Comparison of ENCODE assay signal across 8 mouse cellular contexts in the genomic region with DNA sequence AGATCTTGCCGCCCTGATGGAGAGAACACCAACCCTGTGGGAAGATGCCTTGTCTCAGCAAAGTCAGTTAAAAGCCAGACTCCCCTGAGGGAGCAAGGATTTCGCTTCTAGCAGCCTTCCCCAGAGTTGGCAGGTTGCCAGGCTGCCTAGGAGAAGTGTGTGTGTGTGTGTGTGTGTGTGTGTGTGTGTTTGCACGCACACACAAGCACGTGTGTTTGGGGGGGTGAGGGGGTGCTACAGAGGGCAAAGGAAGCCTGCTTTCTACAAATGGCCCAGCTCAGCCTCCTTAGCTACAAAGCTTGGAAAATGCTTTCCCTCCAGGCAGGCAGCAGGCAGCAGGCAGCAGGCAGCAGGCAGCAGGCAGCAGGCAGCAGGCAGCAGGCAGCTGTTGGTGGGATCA. TPM values are rescaled to one million over a fixed set of nuclear protein-coding genes. Genes with fewer than 3 reads are reported as not detected.
DNase-seq lines count a peak whose midpoint lies in the region; ATAC-seq and TF ChIP-seq lines count a peak whose summit lies in the region.

No protein-coding gene starts in this region.

- H3ac ChIP-seq in myocyte (ENCODE audit: control insufficient read depth, insufficient read length): no peak overlapping the region

- under 1% methylated on average over 4 of the region's 4 CpGs for WGBS in limb, embryonic 13.5 days

- H3K27ac ChIP-seq in limb, embryonic 13.5 days: peak overlapping the region; percentile 73

- ATAC-seq in limb, embryonic 13.5 days (ENCODE audit: low FRiP score, low read depth): peak; percentile 16; the same call in 1 of the 2 replicates
- no peak for ATAC-seq in inflammation-experienced regulatory T-cells, adult 6 months

- H3K9me3 ChIP-seq in limb, embryonic 13.5 days: no peaks in the 10 kb centered on the region

- H3K9ac ChIP-seq in limb, embryonic 13.5 days: 0 out of 2 replicates have a peak overlapping the region, but pooled peaks have one; percentile 32

- H3K4me1 ChIP-seq in limb, embryonic 13.5 days: peaks cover 93% of the 10 kb centered on the region

- no peak for TF ChIP-seq POLR2A in myocyte (IDR thresholded peaks at IDR 0.05; ENCODE audit: insufficient read length, low read depth)

- H3K36me3 ChIP-seq in limb, embryonic 13.5 days: no peaks in the 10 kb centered on the region
- no peaks in the 10 kb centered on the region for H3K36me3 ChIP-seq in myocyte (ENCODE audit: control insufficient read depth, insufficient read depth)

- peak; percentile 61 for DNase-seq in embryo, embryonic 10.5 days (ENCODE audit: low spot score)
- no peak for DNase-seq in embryo, embryonic 9.5 days (ENCODE audit: extremely low spot score)
- DNase-seq in 416B (ENCODE audit: low read depth): peak; percentile 75
- DNase-seq in cerebellum, postnatal 14 days: peak; percentile 59 to 77
- peak; percentile 69 for DNase-seq in heart, postnatal 4 days

- peaks cover 57% of the 10 kb centered on the region for H3K79me2 ChIP-seq in myocyte (ENCODE audit: control insufficient read depth, insufficient read depth)

- no peak overlapping the region for H3K4me3 ChIP-seq in limb, embryonic 13.5 days
- peak overlapping the region; percentile 5 for H3K4me3 ChIP-seq in myocyte

- peak overlapping the region; percentile 28 for H3K4me2 ChIP-seq in limb, embryonic 13.5 days (replicated peaks)
- H3K4me2 ChIP-seq in myocyte (ENCODE audit: low read depth): peak overlapping the region; percentile 91

- H3K27me3 ChIP-seq in limb, embryonic 13.5 days: no peaks in the 10 kb centered on the region
- H3K27me3 ChIP-seq in myocyte (ENCODE audit: control insufficient read depth, insufficient read depth, insufficient read length): no peaks in the 10 kb centered on the region

TF ChIP-seq in myocyte, 11 proteins besides CTCF, POLR2A, EP300 and RAD21:
- no peak for TF ChIP-seq REST (IDR thresholded peaks at IDR 0.05; ENCODE audit: insufficient read depth, insufficient read length)
- TF ChIP-seq MYOD1 (IDR thresholded peaks at IDR 0.05; ENCODE audit: control insufficient read depth in 1 of 3, insufficient read length in 2 of 3, low read depth in 2 of 3): peak in 2 of 3 experiments; percentile 49 to 53
- no peak for TF ChIP-seq MAX (IDR thresholded peaks at IDR 0.05; ENCODE audit: low read depth)
- no peak for TF ChIP-seq TCF12 (IDR thresholded peaks at IDR 0.05; ENCODE audit: insufficient read depth, poor library complexity, severe bottlenecking)
- peak in 2 of 3 experiments; percentile 65 to 68 for TF ChIP-seq MYOG (IDR thresholded peaks at IDR 0.05; ENCODE audit: control insufficient read depth in 1 of 3, insufficient read depth in 1 of 3, insufficient read length in 2 of 3, low read depth in 2 of 3)
- peak; percentile 11 for TF ChIP-seq TCF3 (IDR thresholded peaks at IDR 0.05; ENCODE audit: insufficient read length, low read depth)
- no peak for TF ChIP-seq E2F4 (IDR thresholded peaks at IDR 0.05; ENCODE audit: insufficient read depth)
- no peak for TF ChIP-seq CEBPB (IDR thresholded peaks at IDR 0.05; ENCODE audit: insufficient read depth, poor library complexity, severe bottlenecking)
- no peak for TF ChIP-seq USF1 (IDR thresholded peaks at IDR 0.05; ENCODE audit: low read depth)
- no peak for TF ChIP-seq SRF (IDR thresholded peaks at IDR 0.05; ENCODE audit: control insufficient read depth, insufficient read length, low read depth)
- TF ChIP-seq POLR2AphosphoS2 (IDR thresholded peaks at IDR 0.05; ENCODE audit: insufficient read length, low read depth): no peak

RNA-seq across cellular contexts. Expression of a gene that starts 6.4 kb away (rescaled TPM):
- 1 to 10 TPM; 1.7 to 2.3 TPM for total RNA-seq in heart, postnatal 4 days (2021)
- polyA plus RNA-seq in limb, embryonic 13.5 days (2015; fragmentation: Nextera tagmentation; extraction: Ambion mirVana): 5.5 and 5.6 TPM in 2 replicates
- polyA plus RNA-seq in myocyte (2012; fragmentation: generic; extraction: Trizol): 16.8 TPM
- polyA plus RNA-seq in inflammation-experienced regulatory T-cells, adult 6 months (2017; shearing (Covaris generic)): 10 to 100 TPM; 23.8 to 43.9 (median 33.8) TPM
